Mouse (Mus musculus) liver, embryonic 15.5 days (tissue): ENCODE measurements around the gene AC141477.1. TPM values are rescaled to one million over a fixed set of nuclear protein-coding genes. Genes with fewer than 3 reads are reported as not detected.

Experiments
- ATAC-seq: fragments of 200-750 bp; cut with Nextera tagmentation; 2 replicates; pipeline ENCODE4 v1.8.0; 2017; ENCODE audit warnings: moderate number of reproducible peaks, mild to moderate bottlenecking, moderate library complexity; ENCODE audit not compliant: insufficient read depth
- H3K27ac ChIP-seq: fragments of 300-500 bp; sonication (generic); replicated peaks from 2 replicates; pipeline ENCODE4 v1.5.1; 2015; ENCODE audit warnings: mild to moderate bottlenecking, inconsistent platforms
- H3K27me3 ChIP-seq: fragments of 300-500 bp; sonication (generic); 2 replicates; pipeline ENCODE4 v1.6.1; 2015; ENCODE audit warnings: mild to moderate bottlenecking, inconsistent platforms
- H3K36me3 ChIP-seq: fragments of 300-500 bp; sonication (generic); replicated peaks from 2 replicates; pipeline ENCODE4 v1.6.1; 2015; ENCODE audit warnings: moderate library complexity, mild to moderate bottlenecking, inconsistent platforms
- H3K4me1 ChIP-seq: fragments of 300-500 bp; sonication (generic); replicated peaks from 2 replicates; pipeline ENCODE4 v1.6.1; 2015; ENCODE audit warnings: inconsistent platforms
- H3K4me2 ChIP-seq: fragments of 300-500 bp; sonication (generic); 2 replicates; pipeline ENCODE4 v1.6.1; 2015; ENCODE audit warnings: moderate library complexity, mild to moderate bottlenecking, inconsistent platforms
- H3K4me3 ChIP-seq: fragments of 300-500 bp; sonication (generic); replicated peaks from 2 replicates; pipeline ENCODE4 v1.5.1; 2015; ENCODE audit warnings: mild to moderate bottlenecking, inconsistent platforms
- H3K9ac ChIP-seq: fragments of 300-500 bp; sonication (generic); 2 replicates; pipeline ENCODE4 v1.6.1; 2015; ENCODE audit warnings: moderate library complexity, mild to moderate bottlenecking, inconsistent platforms
- H3K9me3 ChIP-seq: fragments of 300-500 bp; sonication (generic); replicated peaks from 2 replicates; pipeline ENCODE4 v1.6.1; 2016; ENCODE audit warnings: inconsistent platforms
- WGBS: fragments of 180-500 bp; shearing (Covaris S2); methylation state at CpG from one replicate; pipeline ENCODE4 v1.1.7; 2015; ENCODE audit warnings: mixed read lengths; ENCODE audit not compliant: insufficient replicate concordance; 5-methylcytosine and 5-hydroxymethylcytosine counted together
- polyA plus RNA-seq: library from polyadenylated mRNA; unstranded; fragments of >200 nt; fragmentation: Nextera tagmentation; extraction: Ambion mirVana; gene quantifications from 2 replicates; pipeline ENCODE4 v1.2.1, GENCODE M21; 2015

The AC141477.1 gene
- polyA plus RNA-seq, 1 experiment from 2014 or later, result not detected

GRCm38 (mm10) chr10:76392596-76392995 is 47.6 kb downstream of the AC141477.1 start:
- Histone ChIP-seq H3K27ac (no peak overlapping the region), H3K4me2 (no peak overlapping the region), H3K36me3 (peaks cover 88% of the 10 kb centered on the region), H3K27me3 (no peaks in the 10 kb centered on the region), H3K9me3 (no peaks in the 10 kb centered on the region), H3K4me1 (no peaks in the 10 kb centered on the region), H3K4me3 (no peak overlapping the region), H3K9ac (no peak overlapping the region)
- WGBS, result 94% methylated on average over 12 of the region's 12 CpGs
- no peak for ATAC-seq

GRCm38 (mm10) chr10:76391786-76392185 is 48.5 kb downstream of the AC141477.1 start:
- no peaks in the 10 kb centered on the region for H3K4me1 ChIP-seq
- no peak for ATAC-seq
- H3K4me2 ChIP-seq, result no peak overlapping the region
- peaks cover 86% of the 10 kb centered on the region for H3K36me3 ChIP-seq
- 89% methylated on average over 9 of the region's 9 CpGs for WGBS
- no peaks in the 10 kb centered on the region for H3K27me3 ChIP-seq
- H3K9me3 ChIP-seq, result no peaks in the 10 kb centered on the region
- no peak overlapping the region for H3K4me3 ChIP-seq
- H3K9ac ChIP-seq, result no peak overlapping the region
- no peak overlapping the region for H3K27ac ChIP-seq

GRCm38 (mm10) chr10:76391166-76391565 is 49.1 kb downstream of the AC141477.1 start:
- H3K27ac ChIP-seq, result no peak overlapping the region
- 89% methylated on average over 9 of the region's 9 CpGs for WGBS
- no peak overlapping the region for H3K9ac ChIP-seq

More at GRCm38 (mm10) chr10:76391166-76391565, 49.1 kb downstream of the AC141477.1 start:
- ATAC-seq, result no peak
- H3K27me3 ChIP-seq, result no peaks in the 10 kb centered on the region
- H3K36me3 ChIP-seq, result peaks cover 87% of the 10 kb centered on the region
- no peaks in the 10 kb centered on the region for H3K4me1 ChIP-seq
- no peaks in the 10 kb centered on the region for H3K9me3 ChIP-seq
- H3K4me3 ChIP-seq, result no peak overlapping the region
- no peak overlapping the region for H3K4me2 ChIP-seq

Other genes starting within 250 kb of the AC141477.1 start
- 5.7 and 5.9 TPM in 2 replicates for gene Prmt2, start 202.6 kb downstream of the AC141477.1 start, polyA plus RNA-seq
- 0.08 and 0.12 TPM in 2 replicates for gene S100b, start 186.6 kb downstream of the AC141477.1 start, polyA plus RNA-seq
- gene Dip2a, start 95.2 kb downstream of the AC141477.1 start, polyA plus RNA-seq, result 1.2 and 1.8 TPM in 2 replicates
- gene Pcnt, start 2.3 kb upstream of the AC141477.1 start, polyA plus RNA-seq, result 8.0 and 8.6 TPM in 2 replicates
- not detected in 2 replicates for gene 2610028H24Rik, start 8.6 kb upstream of the AC141477.1 start, polyA plus RNA-seq
- 18.0 and 18.5 TPM in 2 replicates for gene Mcm3ap, start 28.5 kb upstream of the AC141477.1 start, polyA plus RNA-seq
- 2.6 and 2.7 TPM in 2 replicates for gene Ybey, start 28.7 kb upstream of the AC141477.1 start, polyA plus RNA-seq
- 68.0 and 71.8 TPM in 2 replicates for gene Lss, start 91.1 kb upstream of the AC141477.1 start, polyA plus RNA-seq
- gene Spatc1l, start 121.8 kb upstream of the AC141477.1 start, polyA plus RNA-seq, result not detected in 2 replicates
- 41.2 and 55.5 TPM in 2 replicates for gene Ftcd, start 135.2 kb upstream of the AC141477.1 start, polyA plus RNA-seq
- 9.8 and 10.6 TPM in 2 replicates for gene Col6a2, start 183.2 kb upstream of the AC141477.1 start, polyA plus RNA-seq